Mouse (Mus musculus) spleen, postnatal 14 days (tissue): Measurements from ENCODE around the gene Ppp3ca.

Experiments
- DNase-seq, 2 experiments: peaks; one replicate each; pipeline ENCODE4 v3.0.0; 2021 to 2022; ENCODE audit warnings: low spot score in 2 of 2

Ppp3ca gene

DNA sequence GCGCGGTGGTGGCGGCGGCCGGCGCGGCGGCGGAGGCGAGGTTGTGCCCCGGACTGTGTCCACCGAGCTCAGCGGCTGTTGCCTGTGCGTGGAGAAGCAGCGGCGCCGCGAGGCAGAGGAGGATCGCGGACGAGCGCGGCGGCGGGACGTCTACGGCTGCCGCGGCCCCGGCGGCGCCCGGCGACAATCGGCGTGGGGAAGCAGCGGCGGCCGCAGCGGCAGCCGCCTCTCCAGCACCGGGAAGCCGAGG is at the start of gene Ppp3ca:
Gene Ppp3ca, plus strand, starts transcription at position 15 of the 250 bp plus-strand sequence.
- no peak for DNase-seq

DNA sequence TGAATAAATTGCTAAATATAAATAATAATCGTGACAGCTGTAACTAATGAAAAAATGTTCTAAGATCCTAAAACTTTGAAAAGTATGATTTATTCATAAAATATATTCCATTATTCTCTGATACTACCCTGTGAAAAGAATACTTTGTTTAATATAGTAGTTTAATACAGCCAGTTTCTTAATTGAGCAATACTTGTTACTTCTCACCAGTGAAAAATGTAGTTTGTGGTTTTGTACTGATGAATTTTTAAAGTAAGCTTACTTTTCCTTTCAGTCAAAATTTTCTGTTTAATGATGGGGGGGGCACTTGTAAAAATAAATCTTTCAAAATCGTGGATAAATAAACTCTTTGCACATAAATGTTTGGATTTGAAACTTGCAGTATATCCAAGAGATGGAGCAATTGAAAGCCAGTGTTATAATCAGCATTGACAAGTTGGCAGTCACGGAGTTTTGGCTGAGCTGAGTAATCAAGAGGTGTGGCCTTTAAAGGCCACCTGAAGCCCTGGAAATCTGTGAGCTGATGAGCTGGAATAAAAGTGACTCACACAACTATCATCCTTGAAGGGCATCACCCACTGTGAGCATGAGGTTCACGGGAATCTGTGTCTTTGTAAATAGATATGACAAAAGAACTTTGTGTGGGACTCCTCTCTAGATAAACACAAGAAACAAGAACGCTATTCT is 29.2 kb upstream of the Ppp3ca start:
- no peak for DNase-seq

DNA sequence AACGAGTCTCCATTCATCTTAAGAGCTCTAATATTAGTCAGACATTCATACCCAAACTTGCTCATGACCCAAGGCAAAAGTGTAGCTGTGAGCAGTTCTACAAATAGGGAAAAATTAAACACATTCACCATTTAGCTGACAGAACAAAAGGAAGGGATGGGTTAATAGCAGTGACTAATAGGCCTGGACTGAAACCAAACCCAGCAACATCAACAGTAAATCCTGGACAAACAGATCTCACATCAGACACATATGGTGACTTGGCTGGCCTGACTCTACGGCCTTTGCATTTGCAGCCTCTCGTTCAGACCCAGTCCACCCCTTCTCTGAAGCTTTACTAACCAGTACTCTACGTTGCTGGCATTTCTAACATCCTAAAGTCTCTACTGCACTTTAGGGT is 19.0 kb upstream of the Ppp3ca start:
- DNase-seq: no peak

DNA sequence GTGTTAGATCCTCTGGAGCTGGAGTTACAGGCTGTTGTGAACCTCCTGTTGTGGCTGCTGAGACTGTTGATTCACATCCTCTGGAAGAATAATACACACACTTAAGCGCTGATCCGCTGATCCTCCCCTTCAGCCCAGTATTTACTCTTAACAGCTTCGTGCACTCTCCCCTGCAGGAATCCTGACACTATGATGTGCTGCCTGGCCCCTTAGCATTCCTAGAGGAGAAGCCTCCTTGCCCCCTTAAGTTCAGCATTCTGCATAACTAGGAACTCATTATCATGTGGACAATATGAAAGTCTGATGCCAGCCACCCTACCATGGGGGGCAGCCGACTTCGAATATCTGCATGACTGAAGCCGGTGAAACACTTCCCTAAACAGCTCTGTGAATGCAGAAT is 18.4 kb upstream of the Ppp3ca start:
- no peak for DNase-seq

DNA sequence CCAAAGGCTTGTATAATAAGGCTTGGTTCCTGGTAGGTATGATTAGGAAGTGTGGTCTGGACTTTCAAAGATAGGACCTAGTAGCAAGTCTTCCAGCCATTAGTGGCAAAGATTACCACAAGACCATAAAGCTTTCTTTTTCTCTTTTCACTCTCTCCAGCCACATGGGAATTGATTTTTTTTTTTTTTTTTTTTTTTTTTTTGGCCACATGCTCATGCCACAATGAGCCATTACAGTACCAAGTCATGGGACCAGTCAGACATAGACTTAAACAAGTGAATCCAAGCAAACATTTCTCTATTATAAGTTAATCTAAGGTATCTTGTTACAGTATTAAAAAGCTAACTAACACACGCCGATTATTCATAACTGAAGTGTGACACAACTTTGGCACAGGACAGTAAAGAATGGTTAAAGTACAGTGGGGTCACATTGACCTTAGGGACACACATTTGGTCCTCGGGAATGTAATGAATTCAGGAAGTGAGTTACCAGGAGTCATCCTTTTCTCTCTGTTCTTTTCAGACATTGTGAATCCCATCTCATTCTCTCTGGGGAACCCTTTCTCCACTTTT is 13.4 kb upstream of the Ppp3ca start:
- no peak for DNase-seq

DNA sequence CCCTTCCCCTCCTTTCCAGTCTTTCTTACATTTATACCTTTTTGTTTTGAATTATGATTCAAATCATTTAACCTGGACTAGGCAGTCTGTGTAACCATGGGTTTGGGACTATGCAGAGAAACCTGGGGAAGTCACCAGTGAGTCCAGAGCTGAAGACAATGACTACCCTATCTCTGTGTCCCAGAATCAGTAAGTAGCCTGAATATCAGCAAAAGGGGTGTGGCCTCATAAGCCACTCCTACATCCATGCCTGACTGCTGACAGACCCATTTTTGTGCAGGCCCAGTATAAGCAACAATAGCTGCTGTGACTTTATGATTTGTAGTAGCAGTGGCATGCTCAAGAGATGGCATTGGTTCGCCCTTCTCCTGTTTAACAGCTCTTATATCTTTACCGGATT is 11.2 kb upstream of the Ppp3ca start:
- DNase-seq: no peak

DNA sequence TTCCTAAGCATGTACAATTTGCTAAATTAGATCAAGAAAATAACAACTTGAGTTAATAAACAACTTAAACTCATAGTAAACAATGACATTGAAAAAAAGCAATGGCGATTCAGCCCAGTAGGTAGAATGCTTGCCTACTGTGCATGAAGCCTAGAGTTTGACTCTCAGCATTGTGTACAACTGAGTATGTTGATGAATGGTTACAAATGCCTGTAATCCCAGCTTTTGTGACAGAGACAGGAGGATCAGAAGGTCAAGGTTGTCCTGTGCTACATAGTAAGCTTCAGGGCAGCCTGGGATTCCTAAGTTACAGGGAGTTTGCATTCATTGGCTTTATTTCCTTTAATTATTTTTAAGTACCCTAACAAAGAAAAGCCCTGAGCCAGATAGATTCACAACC is 4.8 kb upstream of the Ppp3ca start:
- no peak for DNase-seq

DNA sequence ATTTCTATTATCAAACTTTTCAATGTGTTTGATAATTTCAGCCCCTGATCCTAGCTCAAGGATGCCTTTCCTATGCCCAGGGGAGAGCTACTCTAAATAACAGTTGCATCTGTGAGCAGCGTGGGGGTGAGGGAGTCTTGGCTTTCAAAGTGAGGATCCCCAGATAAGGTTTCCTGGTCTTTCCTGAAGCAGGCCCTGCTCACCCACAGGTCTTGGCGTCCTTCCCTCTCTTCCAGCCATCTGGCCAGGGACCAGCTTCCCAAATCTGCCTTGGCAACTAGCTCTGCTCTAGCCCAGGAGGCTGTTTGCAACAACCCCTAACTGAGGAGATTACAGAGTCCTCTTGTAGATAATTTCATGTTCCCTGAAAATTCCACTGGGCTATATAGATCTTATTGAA is 1.9 kb upstream of the Ppp3ca start:
- DNase-seq: no peak

DNA sequence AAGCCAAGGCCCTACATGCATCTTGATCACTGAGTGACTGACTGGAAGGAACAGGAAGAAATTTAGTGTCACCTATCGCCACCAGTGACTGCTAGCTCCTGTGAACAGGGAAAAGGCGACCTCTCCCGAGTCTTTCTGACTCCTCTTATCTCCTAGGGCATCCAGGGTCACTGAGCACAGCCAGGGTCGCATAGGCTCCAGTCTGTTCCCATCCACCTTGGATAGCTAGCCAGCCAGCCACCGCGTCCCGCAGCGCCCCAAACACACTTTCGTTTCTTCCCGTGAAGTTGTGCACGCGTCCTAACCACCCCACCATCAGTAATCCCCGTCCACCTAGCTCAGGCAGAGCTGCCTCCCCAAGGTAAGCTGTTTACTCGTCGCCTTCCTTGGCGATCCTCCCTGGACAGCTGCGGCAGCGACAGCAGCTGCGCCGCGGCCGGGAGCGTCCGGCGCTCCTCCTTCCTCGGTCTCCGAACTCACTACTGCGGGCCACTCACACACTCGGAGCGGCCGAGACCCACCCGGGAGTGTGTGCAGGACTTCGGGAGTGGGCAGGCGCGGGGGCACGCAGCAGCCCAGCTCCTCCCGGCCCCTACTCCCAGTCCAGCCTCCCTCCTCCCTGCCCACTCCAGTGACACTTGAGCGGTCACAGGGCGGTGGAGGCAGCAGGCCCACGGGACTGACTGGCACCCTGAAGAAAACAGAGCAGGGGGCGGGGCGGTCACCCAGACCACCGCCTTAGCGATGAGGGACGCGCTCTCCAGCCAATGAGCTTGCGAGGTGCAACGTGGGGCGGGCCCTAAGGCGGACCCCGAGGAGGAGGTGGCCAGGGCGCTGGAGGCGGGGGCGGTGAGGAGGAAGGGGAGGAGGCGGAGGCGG is 454 bp upstream of the Ppp3ca start:
- DNase-seq: peak; percentile 99 to 100

DNA sequence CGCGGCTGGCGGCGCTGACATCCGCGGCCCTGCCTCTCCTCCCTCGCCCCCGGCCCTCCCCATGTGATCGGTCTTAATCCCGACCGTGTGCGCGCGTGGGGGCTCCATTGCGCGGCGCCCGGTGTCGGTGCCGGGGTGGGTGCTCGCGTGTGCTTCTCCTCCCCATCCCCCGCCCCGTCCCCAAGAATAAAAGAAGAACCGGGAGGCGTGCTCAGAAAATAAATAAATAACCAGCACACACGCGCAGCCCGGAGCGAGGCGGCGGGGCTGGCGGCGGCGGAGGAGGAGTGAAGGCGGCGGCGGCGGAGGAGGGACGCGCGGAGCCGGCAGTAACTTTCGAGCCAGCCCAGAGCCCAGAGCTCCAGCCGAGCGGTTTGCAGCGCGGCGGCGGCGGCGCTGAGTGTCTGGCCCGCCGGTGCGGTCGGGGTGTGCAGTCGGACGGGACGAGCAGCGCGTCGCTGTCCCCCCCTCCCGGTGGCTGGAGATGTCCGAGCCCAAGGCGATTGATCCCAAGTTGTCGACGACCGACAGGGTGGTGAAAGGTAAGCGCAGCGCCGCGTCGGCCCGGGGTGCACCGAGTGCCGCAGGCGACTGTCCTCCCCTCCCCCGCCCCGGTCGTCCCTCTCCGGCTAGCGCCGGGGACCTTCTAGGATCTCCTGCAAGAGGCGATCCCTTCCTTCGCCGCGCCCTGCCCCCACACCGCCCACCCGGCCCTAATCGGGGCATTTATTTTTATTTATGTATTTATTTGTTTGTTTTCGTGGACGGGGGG is 622 bp downstream of the Ppp3ca start:
- DNase-seq: peak; percentile 37 to 52

DNA sequence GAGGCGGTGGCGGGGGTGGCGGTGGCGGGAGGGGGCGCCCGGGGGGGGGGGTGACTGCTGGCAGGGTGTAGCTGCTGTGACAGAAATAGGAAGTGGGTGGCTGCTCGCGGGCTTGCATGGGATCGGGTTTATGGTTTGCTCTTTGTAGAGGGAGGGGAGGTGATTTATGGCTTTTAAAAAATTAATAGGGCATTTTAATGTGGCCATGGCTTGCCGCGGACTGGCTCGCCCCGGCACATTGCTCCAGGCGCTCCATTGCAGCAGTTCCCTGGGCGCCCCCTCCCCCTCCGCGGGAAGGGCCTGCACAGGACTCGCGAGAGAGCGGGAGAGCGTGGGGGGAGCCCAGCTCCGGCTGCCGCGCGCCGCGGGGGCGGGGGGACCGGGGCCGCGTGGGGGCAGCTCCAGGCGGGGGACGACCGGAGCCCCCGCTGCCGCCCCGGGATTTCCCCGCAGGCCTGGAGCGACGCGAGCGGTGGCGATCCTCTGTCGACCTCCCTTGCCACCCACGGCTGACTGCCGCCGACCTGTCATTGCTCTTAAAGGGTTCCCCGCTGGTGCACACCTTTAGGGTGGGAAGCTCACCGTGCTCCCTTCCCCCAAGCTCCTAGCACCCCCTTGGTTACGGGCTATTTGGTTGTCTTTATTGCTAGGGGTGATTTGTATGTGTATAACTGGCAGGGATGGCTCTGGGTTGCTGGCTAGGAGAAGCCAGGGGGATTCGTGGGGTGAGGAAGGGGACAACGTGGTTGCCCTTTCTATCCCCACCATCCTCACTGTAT is 1.4 kb downstream of the Ppp3ca start:
- peak; percentile 39 to 59 for DNase-seq

DNA sequence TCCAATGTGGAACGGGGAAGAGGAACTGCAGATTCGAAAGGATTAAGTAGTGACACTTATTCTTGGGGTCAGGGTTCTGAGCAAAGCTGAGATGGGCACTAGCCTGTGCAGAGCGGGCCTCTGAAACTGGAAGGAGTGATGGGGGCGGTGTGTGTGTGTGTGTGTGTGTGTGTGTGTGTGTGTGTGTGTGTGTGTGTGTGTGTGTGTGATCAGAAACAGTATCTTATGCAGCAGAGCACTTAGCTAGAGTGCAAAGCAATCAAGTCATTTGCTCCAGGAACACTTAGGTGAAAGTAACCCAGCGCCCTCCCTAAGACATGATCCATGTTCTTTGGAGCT is 2.0 kb downstream of the Ppp3ca start:
- DNase-seq: no peak

DNA sequence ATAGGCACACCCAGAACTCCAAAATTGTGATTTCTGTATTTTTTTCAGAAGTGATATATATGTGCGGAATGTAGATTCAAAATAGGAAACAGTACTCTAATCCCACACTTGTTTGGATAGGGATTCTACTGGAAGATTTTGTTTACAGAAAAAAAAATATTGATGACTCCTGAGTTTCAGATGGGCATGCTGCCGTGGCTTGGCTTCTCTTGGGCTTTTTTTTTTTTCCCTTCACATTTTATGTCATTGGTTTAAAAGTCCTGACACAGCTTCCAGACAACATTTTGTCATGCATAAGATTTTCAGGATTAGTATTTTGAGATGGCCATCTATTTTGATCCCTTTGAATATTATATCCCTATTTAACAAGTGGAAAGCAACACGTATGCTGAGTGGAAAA is 2.9 kb downstream of the Ppp3ca start:
- no peak for DNase-seq

DNA sequence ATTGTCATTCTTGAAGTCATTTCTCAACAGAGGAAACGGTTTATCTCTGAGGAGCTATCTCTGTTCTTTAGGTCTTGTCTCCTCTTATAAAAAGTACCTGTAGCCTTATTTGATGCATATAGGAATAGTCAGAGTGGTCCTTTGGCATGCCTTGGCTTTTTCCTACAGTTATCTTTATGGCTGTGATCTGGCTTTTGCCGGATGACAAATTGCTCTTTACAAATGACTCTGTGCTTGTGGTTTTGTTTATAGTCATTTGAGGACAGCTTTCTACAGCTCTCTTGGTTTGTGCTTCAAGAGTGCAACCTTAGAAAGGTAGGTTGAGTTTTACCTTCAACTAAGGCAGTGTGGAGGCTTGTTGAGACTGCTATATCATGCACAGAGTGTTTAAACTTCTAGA is 3.4 kb downstream of the Ppp3ca start:
- DNase-seq: no peak

DNA sequence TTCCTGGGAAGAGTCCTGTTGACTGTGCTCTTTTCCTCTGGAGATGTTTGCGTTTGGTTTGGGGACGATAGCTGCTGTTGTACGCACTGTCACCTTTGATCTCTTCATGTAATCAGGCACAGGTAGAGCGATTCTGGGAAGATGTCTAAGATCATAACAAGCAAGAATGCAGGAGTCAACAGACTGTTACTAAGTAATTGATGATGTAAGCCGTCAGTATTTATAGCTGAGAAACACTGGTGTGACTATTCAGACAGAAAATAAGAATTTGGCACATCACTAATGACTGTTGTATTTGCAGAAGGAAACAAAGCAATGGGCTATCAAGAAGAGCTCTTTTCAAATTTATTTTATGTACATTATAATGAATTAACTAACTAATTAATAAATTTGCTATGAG is 4.6 kb downstream of the Ppp3ca start:
- DNase-seq: no peak

DNA sequence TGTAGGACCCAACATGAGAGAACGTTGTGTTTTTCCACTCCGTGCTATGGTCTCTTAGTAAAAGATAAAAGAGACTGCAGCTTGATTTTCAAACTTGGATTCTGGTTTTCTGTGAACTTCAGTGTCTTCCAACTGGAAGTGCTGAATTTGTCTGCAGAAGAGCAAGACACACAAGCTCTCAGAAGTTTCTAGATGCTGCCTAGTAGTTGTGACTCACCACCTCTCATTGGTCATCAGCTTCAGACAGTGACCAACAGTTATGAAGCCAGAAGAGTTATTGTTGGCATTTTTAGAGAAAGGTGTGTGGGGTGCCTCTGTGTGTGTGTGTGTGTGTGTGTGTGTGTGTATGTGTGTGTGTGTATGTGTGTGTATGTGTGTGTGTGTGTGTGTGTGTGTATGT is 7.1 kb downstream of the Ppp3ca start:
- no peak for DNase-seq

DNA sequence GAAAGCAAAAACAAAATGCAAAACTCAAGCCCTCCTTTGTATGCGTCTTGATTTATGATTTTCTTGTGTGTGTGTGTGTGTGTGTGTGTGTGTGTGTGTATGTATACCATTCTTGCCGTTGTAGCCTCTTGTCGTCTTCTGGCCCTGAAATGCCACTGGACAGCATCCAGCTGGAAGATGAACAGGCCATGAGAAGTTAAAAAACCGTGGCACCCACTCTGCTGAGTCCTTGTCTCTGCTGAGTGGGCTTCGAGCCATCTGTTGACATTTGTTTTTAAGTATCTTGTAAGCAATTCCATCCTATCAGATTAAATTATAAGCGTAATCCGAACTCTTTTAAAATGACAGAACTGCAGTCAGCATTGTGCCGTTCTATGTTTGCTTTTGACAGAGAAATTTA is 8.5 kb downstream of the Ppp3ca start:
- no peak for DNase-seq

DNA sequence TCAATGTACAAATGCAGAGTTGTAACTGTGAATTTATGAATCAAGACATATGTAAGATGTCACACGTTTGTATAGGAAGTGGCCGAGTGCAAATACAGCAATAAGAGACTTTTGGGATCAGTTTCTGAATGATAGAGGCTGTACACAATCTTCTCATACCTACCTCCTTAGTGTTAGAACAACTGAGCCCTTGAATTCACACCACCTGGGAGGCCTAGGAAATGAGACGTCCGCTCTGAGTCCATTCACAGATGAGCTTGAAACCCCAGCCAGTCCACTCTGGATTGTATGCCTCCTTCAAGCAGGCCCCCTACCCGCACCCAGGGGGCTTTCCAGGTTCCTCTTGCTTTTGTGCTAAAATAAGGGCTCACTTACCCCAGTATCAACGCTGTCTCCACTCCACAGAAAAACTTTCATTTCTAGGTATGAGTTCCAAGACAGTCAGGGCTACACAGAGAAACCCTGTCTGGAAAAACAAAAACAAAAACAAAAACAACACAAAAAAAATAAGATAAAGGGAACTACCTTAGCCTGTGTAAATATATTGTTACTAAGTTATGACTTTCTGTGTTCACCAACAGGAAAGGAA is 10.1 kb downstream of the Ppp3ca start:
- DNase-seq: no peak

DNA sequence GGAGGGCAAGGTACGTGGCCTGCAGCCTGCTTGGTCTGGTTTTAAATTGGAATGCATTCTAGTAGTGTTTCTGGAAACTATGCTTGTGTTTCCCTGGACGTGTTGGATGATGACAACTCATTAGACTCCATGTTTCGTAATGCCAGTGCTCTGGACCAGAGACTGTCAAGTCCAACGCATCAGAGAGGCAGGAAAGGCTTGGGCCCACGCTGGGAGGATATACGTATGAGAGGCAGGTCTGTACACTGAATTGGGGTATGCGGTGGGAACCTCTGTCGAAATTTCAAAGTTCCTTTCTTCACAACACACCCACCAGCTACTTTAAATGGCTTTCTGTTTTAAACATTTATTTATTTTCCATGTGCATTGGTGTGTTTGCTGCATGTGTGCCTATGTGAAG is 12.3 kb downstream of the Ppp3ca start:
- no peak for DNase-seq

DNA sequence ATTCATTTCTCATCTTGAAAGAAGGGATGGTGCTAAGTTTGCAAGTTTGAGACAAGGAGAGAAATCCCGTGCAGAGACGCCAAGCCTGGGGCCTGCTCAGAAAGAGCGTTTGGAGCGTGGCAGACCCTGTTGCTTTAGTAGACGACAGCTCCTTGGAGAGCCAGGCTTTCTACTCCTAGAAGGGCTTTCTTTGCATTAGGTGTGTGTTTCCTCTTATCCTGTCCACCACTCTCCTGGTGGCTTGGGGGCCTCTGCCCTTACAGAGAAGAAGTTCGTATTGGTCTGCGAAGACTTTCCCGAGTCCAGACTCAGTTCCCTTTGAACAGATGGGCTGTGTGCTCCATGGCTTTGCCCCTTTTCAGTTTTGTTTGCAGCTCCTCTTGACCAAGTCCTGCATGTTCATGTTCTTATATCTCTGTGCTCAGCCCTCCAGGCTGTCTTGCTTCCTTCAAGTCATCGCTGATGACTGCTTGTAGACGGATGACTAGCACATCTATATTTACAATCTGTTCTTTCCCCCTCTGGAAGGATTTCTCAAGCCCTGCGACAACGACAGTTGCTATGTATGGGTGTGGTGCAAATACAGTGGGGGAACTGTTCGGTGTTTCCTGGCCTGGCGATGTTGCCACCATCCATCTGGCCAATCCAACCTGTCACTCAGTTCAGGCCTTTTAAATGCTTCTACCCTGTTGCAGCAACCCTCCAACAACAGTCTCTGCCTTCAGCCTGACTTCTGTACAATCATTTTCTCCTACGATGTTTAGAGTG is 14.5 kb downstream of the Ppp3ca start:
- DNase-seq: no peak

DNA sequence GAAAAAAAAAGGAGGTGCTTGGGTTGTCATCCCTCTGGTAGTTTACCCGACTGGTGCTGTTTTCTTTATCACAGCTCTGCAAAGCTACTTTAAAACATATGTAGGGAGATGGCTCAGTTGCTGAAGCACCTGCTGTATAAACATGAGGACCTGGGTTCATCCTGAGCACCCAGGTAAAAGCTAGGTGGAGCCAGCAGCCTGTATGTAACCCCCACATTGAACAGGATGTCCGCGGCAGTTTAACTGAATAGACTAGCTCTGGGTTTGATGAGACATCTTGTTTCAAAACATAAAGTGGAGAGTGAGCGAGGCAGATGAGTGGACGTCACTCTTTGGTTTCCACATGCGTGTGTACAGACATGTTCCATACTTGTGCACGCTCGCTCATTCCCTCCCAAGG is 16.5 kb downstream of the Ppp3ca start:
- no peak for DNase-seq
